In genomic region chr5:135103999-135104660, GRCm38 (mm10) we compare ENCODE assay signal across 13 mouse cellular contexts. TPM values are rescaled to one million over a fixed set of nuclear protein-coding genes. Genes with fewer than 3 reads are reported as not detected.
DNase-seq lines count a peak whose midpoint lies in the region; ATAC-seq and TF ChIP-seq lines count a peak whose summit lies in the region.
"Had no signal": no experiment of that assay in that cellular context is flagged by ENCODE, and none has a peak within 500 bp of the region (broad histone marks: within the 10 kb centered on the region; RNA-seq: fewer than 3 reads in every experiment).

No protein-coding gene starts in this region.

- H3K27me3 ChIP-seq in heart, embryonic 12.5 days (replicated peaks), result peaks cover 54% of the 10 kb centered on the region
- H3K27me3 ChIP-seq in thymus, adult 2 months (ENCODE audit: control insufficient read depth, insufficient read depth, low read length), result peaks cover 9% of the 10 kb centered on the region; the same call in 1 of the 2 replicates
- no peaks in the 10 kb centered on the region for H3K27me3 ChIP-seq in splenic B cell, adult 2 months (ENCODE audit: control insufficient read depth, insufficient read depth, low read length, poor library complexity, severe bottlenecking)
- H3K27me3 ChIP-seq in forebrain, embryonic 13.5 days, result peaks cover 44% of the 10 kb centered on the region

- no peak overlapping the region for H3K4me3 ChIP-seq in heart, embryonic 12.5 days
- no peak overlapping the region for H3K4me3 ChIP-seq in thymus, adult 2 months (ENCODE audit: control insufficient read depth, insufficient read depth, low read length)
- no peak overlapping the region for H3K4me3 ChIP-seq in forebrain, embryonic 13.5 days
- H3K4me3 ChIP-seq: embryonic facial prominence, embryonic 15.5 days; limb, embryonic 15.5 days had no signal

- no peaks in the 10 kb centered on the region for H3K9me3 ChIP-seq in heart, embryonic 12.5 days (replicated peaks)
- H3K9me3 ChIP-seq in forebrain, embryonic 13.5 days (replicated peaks), result no peaks in the 10 kb centered on the region
- H3K9me3 ChIP-seq: embryonic facial prominence, embryonic 15.5 days; limb, embryonic 15.5 days had no signal

- no peak for TF ChIP-seq POLR2A in thymus, adult 2 months (IDR thresholded peaks at IDR 0.05; ENCODE audit: control insufficient read depth, extremely low read depth, insufficient read depth, low read length, poor library complexity)

- H3K36me3 ChIP-seq in heart, embryonic 12.5 days, result no peaks in the 10 kb centered on the region
- no peaks in the 10 kb centered on the region for H3K36me3 ChIP-seq in thymus, adult 2 months (ENCODE audit: control insufficient read depth, insufficient read depth, low read length)
- no peaks in the 10 kb centered on the region for H3K36me3 ChIP-seq in splenic B cell, adult 2 months (ENCODE audit: control insufficient read depth, insufficient read depth, low read length, poor library complexity, severe bottlenecking)
- no peaks in the 10 kb centered on the region for H3K36me3 ChIP-seq in forebrain, embryonic 13.5 days (ENCODE audit: poor library complexity, severe bottlenecking)
- H3K36me3 ChIP-seq: embryonic facial prominence, embryonic 15.5 days; limb, embryonic 15.5 days had no signal

- H3K9ac ChIP-seq in heart, embryonic 12.5 days, result no peak overlapping the region
- H3K9ac ChIP-seq in forebrain, embryonic 13.5 days, result no peak overlapping the region
- H3K9ac ChIP-seq: embryonic facial prominence, embryonic 15.5 days; limb, embryonic 15.5 days had no signal

- TF ChIP-seq CTCF in thymus, adult 2 months (IDR thresholded peaks at IDR 0.05; ENCODE audit: borderline replicate concordance, control insufficient read depth, extremely low read depth, insufficient read depth, low read length, poor library complexity), result no peak

- no peak overlapping the region for H3K4me2 ChIP-seq in heart, embryonic 12.5 days
- no peak overlapping the region for H3K4me2 ChIP-seq in forebrain, embryonic 13.5 days
- H3K4me2 ChIP-seq: embryonic facial prominence, embryonic 15.5 days; limb, embryonic 15.5 days had no signal

- peak; percentile 27 for DNase-seq in heart, postnatal 4 days
- DNase-seq in thymus, postnatal 0 days (ENCODE audit: low spot score), result peak; percentile 17
- DNase-seq in thymus, adult 2 months, result no peak
- peak; percentile 16 for DNase-seq in embryo, embryonic 11 days
- DNase-seq in splenic B cell, adult 2 months (ENCODE audit: low read depth, low spot score), result peak; percentile 48
- no peak for DNase-seq in layer of hippocampus, adult 9-10 months (ENCODE audit: low spot score)
- DNase-seq: thymus, postnatal 36 days had no signal

- ATAC-seq in heart, embryonic 12.5 days (ENCODE audit: insufficient number of reproducible peaks, low FRiP score), result no peak
- ATAC-seq in forebrain, embryonic 13.5 days, result no peak
- ATAC-seq: activated CD4-positive, CD25-positive, alpha-beta regulatory T cell, adult 4 months had no signal

- H3K4me1 ChIP-seq in heart, embryonic 12.5 days (replicated peaks), result peaks cover 17% of the 10 kb centered on the region
- H3K4me1 ChIP-seq in thymus, adult 2 months (replicated peaks; ENCODE audit: control insufficient read depth, insufficient read depth, low read length), result peaks cover 10% of the 10 kb centered on the region
- peaks cover 14% of the 10 kb centered on the region for H3K4me1 ChIP-seq in forebrain, embryonic 13.5 days

- WGBS in heart, embryonic 12.5 days, result 58% methylated on average over 11 of the region's 11 CpGs
- WGBS in thymus, adult 2 months, result 60% methylated on average over 11 of the region's 11 CpGs
- 68% methylated on average over 11 of the region's 11 CpGs for WGBS in forebrain, embryonic 13.5 days

- no peak overlapping the region for H3K27ac ChIP-seq in heart, embryonic 12.5 days (ENCODE audit: poor library complexity, severe bottlenecking)
- no peak overlapping the region for H3K27ac ChIP-seq in thymus, adult 2 months (ENCODE audit: control insufficient read depth, insufficient read depth, low read length)
- no peak overlapping the region for H3K27ac ChIP-seq in forebrain, embryonic 13.5 days
- H3K27ac ChIP-seq: embryonic facial prominence, embryonic 15.5 days; limb, embryonic 15.5 days had no signal

RNA-seq across cellular contexts. Expression of gene Mlxipl, which starts 14.4 kb away (rescaled TPM):
- total RNA-seq in heart, postnatal 4 days (2021), result 1 to 10 TPM; 8.4 to 9.6 TPM
- 0.59 and 1.0 TPM in 2 replicates for polyA plus RNA-seq in heart, embryonic 12.5 days (2016; fragmentation: Nextera tagmentation; extraction: Ambion mirVana)
- polyA plus RNA-seq in thymus, postnatal 0 days (2015; fragmentation: Nextera tagmentation; extraction: Ambion mirVana), result 0.38 and 0.39 TPM in 2 replicates
- polyA plus RNA-seq in thymus, adult 2 months (2012; rRNA removed), result 22.5 and 31.5 TPM in 2 replicates
- polyA plus RNA-seq in forebrain, embryonic 13.5 days (2015; fragmentation: Nextera tagmentation; extraction: Ambion mirVana), result 1.4 and 1.6 TPM in 2 replicates
- total RNA-seq: hematopoietic stem cell, adult 5-6 weeks had no signal
- polyA plus RNA-seq: activated CD4-positive, CD25-positive, alpha-beta regulatory T cell, adult 4 months had no signal

RNA-seq across cellular contexts. Expression of gene Vps37d, which starts 26.1 kb away (rescaled TPM):
- total RNA-seq in heart, postnatal 4 days (2021), result 1 to 10 TPM; 2.8 to 2.9 TPM
- 4.4 and 4.7 TPM in 2 replicates for polyA plus RNA-seq in heart, embryonic 12.5 days (2016; fragmentation: Nextera tagmentation; extraction: Ambion mirVana)
- 1.6 and 1.7 TPM in 2 replicates for polyA plus RNA-seq in thymus, postnatal 0 days (2015; fragmentation: Nextera tagmentation; extraction: Ambion mirVana)
- polyA plus RNA-seq in thymus, adult 2 months (2012; rRNA removed), result 1.8 and 2.3 TPM in 2 replicates
- 17.8 and 19.1 TPM in 2 replicates for polyA plus RNA-seq in forebrain, embryonic 13.5 days (2015; fragmentation: Nextera tagmentation; extraction: Ambion mirVana)
- polyA plus RNA-seq: activated CD4-positive, CD25-positive, alpha-beta regulatory T cell, adult 4 months had no signal

RNA-seq across cellular contexts. Expression of gene Bud23, which starts 39.4 kb away (rescaled TPM):
- total RNA-seq in heart, postnatal 4 days (2021), result 10 to 100 TPM; 28.5 to 37.0 TPM
- 63.6 and 68.5 TPM in 2 replicates for polyA plus RNA-seq in heart, embryonic 12.5 days (2016; fragmentation: Nextera tagmentation; extraction: Ambion mirVana)
- 103 and 119 TPM in 2 replicates for polyA plus RNA-seq in thymus, postnatal 0 days (2015; fragmentation: Nextera tagmentation; extraction: Ambion mirVana)
- polyA plus RNA-seq in thymus, adult 2 months (2012; rRNA removed), result 116 and 125 TPM in 2 replicates
- polyA plus RNA-seq in forebrain, embryonic 13.5 days (2015; fragmentation: Nextera tagmentation; extraction: Ambion mirVana), result 101 and 112 TPM in 2 replicates

RNA-seq across cellular contexts. Expression of gene Dnajc30, which starts 40.1 kb away (rescaled TPM):
- 10 to 100 TPM; 24.8 to 26.6 TPM for total RNA-seq in heart, postnatal 4 days (2021)
- polyA plus RNA-seq in heart, embryonic 12.5 days (2016; fragmentation: Nextera tagmentation; extraction: Ambion mirVana), result 25.0 and 28.4 TPM in 2 replicates
- polyA plus RNA-seq in thymus, postnatal 0 days (2015; fragmentation: Nextera tagmentation; extraction: Ambion mirVana), result 28.7 and 28.8 TPM in 2 replicates
- polyA plus RNA-seq in thymus, adult 2 months (2012; rRNA removed), result 26.8 and 35.1 TPM in 2 replicates
- polyA plus RNA-seq in forebrain, embryonic 13.5 days (2015; fragmentation: Nextera tagmentation; extraction: Ambion mirVana), result 31.3 and 33.8 TPM in 2 replicates

RNA-seq across cellular contexts. Expression of gene Tbl2, which starts 45.3 kb away (rescaled TPM):
- 10 to 100 TPM; 15.8 to 18.4 TPM for total RNA-seq in heart, postnatal 4 days (2021)
- 26.8 and 27.2 TPM in 2 replicates for polyA plus RNA-seq in heart, embryonic 12.5 days (2016; fragmentation: Nextera tagmentation; extraction: Ambion mirVana)
- polyA plus RNA-seq in thymus, postnatal 0 days (2015; fragmentation: Nextera tagmentation; extraction: Ambion mirVana), result 13.1 and 13.7 TPM in 2 replicates
- polyA plus RNA-seq in thymus, adult 2 months (2012; rRNA removed), result 18.5 and 18.7 TPM in 2 replicates
- polyA plus RNA-seq in forebrain, embryonic 13.5 days (2015; fragmentation: Nextera tagmentation; extraction: Ambion mirVana), result 18.8 and 19.3 TPM in 2 replicates

Comparison
In these comparisons a context has a peak if more than half of its experiments do, and no peak if none do; other contexts are left out.
1. DNase-seq: peak in heart, postnatal 4 days (single experiment), thymus, postnatal 0 days (single experiment), embryo, embryonic 11 days (single experiment) and splenic B cell, adult 2 months (single experiment); none in thymus, adult 2 months (single experiment) and layer of hippocampus, adult 9-10 months (single experiment).